Mouse (Mus musculus) cerebellum, adult 2 months (tissue): ENCODE measurements around the gene Olfr543.

Experiments
- CTCF ChIP-seq: fragments of 200-500 bp; IDR thresholded peaks from 2 replicates; pipeline ENCODE4 v1.5.1; 2011; ENCODE audit warnings: low read depth, mild to moderate bottlenecking, control low read depth, low read length, moderate library complexity, borderline replicate concordance; ENCODE audit not compliant: insufficient read depth
- POLR2A ChIP-seq: fragments of 200-500 bp; IDR thresholded peaks from 2 replicates; pipeline ENCODE4 v1.6.1; 2011; ENCODE audit warnings: low read length, control low read depth, borderline replicate concordance; ENCODE audit not compliant: insufficient read depth

DNA sequence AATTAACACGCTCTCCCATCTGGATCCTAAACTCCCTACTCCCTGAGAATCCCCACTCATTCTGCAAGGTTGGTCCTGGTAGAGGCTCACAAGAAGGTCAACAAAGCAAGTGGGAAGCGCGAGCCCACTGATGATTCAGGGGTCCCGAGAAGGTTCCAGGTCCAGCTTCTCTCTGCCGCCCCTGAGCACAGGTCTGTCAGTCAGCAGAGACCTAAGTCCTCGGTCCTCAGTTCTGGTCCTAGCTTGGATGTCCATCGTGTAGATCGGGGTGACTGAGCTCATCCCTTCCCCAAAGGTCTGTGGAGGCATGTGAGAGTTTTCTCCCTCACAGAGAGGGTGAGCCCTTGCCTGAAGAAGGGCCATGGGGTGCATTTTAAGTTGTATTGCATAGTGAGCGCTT is 26.6 kb upstream of the Olfr543 start:
- no peak for TF ChIP-seq CTCF
- no peak for TF ChIP-seq POLR2A
